Mouse (Mus musculus) right cerebral cortex, adult 18-20 months (tissue): ENCODE measurements around the gene Znrd1as.

Experiments
- DNase-seq: peaks from one replicate; pipeline ENCODE4 v3.0.0; 2022; ENCODE audit warnings: mixed read lengths

Gene Znrd1as

GRCm38 (mm10) chr17:36997033-36997735 lies 38.8 kb downstream of the Znrd1as start:
- peak; percentile 76 for DNase-seq

DNA sequence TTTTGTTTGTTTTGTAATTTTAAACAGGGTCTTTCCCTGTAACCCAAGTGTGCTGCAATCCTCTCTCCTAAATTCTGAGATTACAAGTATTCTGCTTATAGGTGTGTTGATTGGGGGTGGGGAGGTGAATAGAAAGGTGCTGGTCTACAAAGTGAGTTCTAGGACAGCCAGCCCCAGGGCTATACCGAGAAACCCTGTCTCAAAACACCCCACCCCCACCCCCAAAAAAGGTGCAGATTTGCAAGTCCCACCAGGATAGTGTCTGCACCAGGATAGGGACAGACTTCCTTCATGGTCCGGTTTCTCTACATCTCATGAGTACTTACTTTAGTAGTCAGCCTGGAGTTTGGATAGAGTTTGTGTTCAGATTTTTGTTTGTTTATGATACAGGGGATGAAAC lies 40.1 kb downstream of the Znrd1as start:
- DNase-seq, result no peak

DNA sequence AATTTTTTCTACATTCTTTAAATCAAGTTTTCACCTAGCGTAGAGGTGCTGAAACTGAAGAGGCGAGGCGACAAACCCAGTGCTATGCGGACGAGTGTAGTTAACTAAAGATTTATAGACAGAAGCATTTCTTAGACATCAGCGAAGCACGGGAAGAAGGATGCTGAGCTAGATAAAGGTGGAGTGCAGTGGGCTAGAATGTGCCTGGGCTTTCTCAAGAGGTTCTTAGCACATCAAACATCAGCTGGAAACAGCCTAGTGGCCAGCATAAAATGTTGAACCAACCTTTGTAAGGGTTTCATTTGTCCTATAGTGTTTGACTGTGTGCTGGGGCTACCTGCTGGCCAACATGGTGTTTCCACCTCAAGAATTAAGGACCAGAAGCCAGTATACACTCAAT lies 42.5 kb downstream of the Znrd1as start, which contains the start of gene Zfp57:
Gene Zfp57, plus strand, starts transcription at position 301 of the 400 bp plus-strand sequence.
- DNase-seq, result no peak

DNA sequence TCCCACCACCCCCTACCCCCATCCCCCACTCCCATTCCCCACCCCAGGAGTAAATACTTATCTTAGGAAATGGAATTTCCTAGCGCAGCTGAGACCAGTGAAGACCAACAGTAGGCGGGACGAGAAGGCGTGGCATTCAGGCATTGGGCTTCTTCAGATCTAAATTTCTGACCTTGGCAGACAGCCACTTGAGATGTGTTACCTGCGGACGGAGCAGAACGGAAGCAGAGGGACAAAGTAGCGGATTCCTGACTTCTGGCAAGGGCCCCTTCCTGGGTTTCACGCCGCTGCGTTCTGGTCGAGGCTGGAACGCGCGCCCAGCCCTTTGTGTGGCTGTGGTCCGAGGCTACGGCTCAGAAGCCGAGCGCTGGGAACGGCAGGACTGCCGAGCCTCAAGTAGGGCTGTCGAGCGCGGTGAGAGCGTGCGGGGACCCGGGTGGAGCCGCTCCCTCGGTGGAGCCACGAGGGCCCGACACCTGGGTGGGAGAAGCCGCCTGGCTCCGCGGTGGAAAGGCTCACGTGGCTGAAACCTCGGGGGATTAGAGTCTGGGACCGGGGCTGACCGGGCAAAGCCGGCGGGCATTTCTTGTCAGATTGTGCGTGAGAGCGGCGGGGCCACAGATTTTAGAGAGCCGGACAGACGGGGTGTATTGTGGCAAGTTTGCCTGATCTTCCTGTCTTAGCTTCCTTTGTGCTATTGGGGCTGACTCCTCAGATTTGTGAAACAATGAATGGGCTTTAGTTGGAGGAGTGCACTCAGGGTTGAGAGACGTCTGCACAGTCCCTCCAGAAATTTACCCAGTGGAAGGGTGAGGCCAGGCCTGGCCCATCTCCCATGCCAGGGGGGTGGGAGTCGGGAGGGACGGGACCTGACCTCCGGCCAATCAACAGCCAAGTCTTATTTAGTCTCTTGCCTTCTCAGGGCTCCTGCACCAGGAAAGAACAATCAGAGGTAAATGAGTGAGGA lies 44.3 kb downstream of the Znrd1as start:
- DNase-seq, result no peak

DNA sequence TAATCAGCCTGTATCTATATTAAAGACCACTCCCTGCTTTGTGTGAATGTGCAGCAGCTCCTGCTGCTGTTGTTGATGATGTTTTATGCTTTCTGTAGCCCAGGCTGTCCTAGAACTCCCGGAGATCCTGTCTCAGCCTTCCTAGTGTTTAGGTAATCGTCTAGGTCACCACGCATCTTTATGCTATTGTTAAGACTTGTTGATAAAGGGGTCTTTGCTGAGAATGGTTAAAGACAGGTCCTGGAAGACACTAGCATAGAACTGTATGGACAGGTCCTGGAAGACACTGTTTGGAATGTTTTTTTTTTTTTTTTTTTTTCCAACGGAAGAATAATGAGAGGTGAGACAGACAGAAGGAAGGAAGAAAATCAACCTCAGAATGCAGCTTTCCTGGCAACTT lies 45.0 kb downstream of the Znrd1as start:
- DNase-seq, result no peak

- no peak for DNase-seq
Measured at GRCm38 (mm10) chr17:37008161-37008560, 49.8 kb downstream of the Znrd1as start.

DNA sequence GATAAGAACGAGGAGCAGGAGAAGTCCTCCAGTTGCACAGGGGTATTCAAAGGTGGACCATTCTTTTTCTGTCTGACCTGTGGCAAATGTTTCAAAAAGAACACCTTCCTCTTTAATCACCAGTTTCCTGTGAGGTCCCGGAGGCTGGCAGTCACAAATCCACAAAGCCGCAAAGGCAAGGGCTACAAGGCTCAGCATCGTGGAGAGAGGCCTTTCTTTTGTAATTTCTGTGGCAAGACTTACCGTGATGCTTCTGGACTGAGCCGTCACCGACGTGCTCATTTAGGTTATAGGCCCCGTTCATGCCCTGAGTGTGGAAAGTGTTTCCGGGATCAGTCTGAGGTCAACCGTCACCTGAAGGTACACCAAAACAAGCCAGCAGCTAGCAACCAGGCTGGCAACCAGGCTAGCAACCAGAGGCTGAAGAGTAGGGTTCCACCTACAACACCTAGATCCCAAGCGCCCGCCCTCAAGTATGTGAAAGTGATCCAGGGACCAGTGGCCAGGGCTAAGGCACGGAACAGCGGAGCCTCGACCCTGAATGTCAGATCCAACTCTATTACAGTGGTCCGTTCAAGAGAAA lies 51.2 kb downstream of the Znrd1as start:
- no peak for DNase-seq

GRCm38 (mm10) chr17:37011719-37012118 lies 53.3 kb downstream of the Znrd1as start:
- DNase-seq, result no peak

DNA sequence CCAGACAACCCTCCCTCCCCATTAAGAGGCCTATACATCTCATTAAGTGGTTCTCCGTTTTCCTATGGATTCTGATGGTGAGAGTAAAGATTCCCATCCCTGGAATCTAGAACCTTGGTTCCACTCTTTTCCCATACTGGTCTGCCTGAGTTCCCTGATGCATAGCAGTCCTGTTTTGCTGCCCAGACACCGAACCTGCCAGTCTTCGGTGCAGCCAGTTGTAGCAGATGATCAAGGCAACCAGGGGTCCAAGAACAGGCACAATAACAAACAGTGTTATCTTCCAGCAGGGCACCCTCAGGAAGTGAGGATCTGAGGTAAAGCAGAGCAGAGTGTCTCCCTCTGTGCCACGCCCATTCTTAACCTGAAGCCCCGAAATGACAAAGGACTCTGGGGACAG lies 53.7 kb downstream of the Znrd1as start:
- no peak for DNase-seq
